Mouse (Mus musculus): Measurements from ENCODE around the gene Snx27.

DNA sequence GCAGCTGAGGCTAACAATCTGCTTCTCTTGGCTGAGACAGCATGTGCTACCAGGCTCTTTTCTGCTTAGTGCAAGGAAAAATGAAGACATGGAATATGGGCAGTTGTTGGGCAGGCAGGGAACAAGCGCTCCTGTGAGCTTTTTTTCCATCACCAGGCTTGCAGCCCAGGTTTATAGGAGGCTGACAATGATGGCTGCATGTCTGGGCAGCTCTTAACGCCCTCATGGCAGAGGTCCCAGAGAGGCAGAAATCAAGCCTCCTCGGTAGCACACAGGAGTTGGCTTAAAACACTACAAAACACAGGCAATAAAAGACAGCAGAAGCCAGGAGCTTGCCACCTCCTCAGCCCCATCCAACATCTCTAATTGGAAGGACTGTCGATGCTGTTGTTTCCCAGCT is 28.8 kb upstream of the Snx27 start:
- TF ChIP-seq CTCF (conservative IDR thresholded peaks at IDR 0.05 in 1 of 2, IDR thresholded peaks at IDR 0.05 in 1 of 2; ENCODE audit: low read depth in 2 of 2, low read length in 2 of 2) (no peak), POLR2A (IDR thresholded peaks at IDR 0.05; ENCODE audit: low read depth, low read length) (no peak), EP300 (IDR thresholded peaks at IDR 0.05; ENCODE audit: low read length) (no peak), ELF1 (IDR thresholded peaks at IDR 0.05; ENCODE audit: low read depth, low read length) (no peak)

All from CH12.LX (cell line).